Mouse (Mus musculus): ENCODE results near the gene Rsad2. TPM values are rescaled to one million over a fixed set of nuclear protein-coding genes. Genes with fewer than 3 reads are reported as not detected.

Rsad2 gene
- total and polyA plus RNA-seq, 3 experiments = 7.4 to 14.4 (median 8.2) TPM

- no peak overlapping the region for H3K4me3 ChIP-seq
- intact Hi-C loops (cut with DNase I) = loop anchor here (10.0 kb wide), 1 partner anchor 1316 kb away; the partner anchor contains the start of gene Id2
- H3K27ac ChIP-seq = no peak overlapping the region; the same call in 1 of the 2 replicates
- no peak for DNase-seq
- H3K79me2 ChIP-seq (replicated peaks; ENCODE audit: control insufficient read depth, insufficient read depth, low read length) = peaks cover 2% of the 10 kb centered on the region
- no peak overlapping the region for H3K9ac ChIP-seq (ENCODE audit: low read depth, low read length)
- H3K4me1 ChIP-seq (ENCODE audit: control insufficient read depth, insufficient read depth, low read length) = peaks cover 28% of the 10 kb centered on the region
- 57% methylated on average over 3 of the region's 3 CpGs for WGBS
- no peaks in the 10 kb centered on the region for H3K36me3 ChIP-seq (ENCODE audit: control insufficient read depth, insufficient read depth, low read length)
- no peak for TF ChIP-seq POLR2A (IDR thresholded peaks at IDR 0.05; ENCODE audit: insufficient read depth, low read depth, low read length)
- no peak for TF ChIP-seq EP300 (IDR thresholded peaks at IDR 0.05; ENCODE audit: insufficient read depth, low read depth, low read length)
- TF ChIP-seq CTCF (IDR thresholded peaks at IDR 0.05) = peak; percentile 23
- no peaks in the 10 kb centered on the region for H3K27me3 ChIP-seq (ENCODE audit: control insufficient read depth, insufficient read depth, low read length)
Measured at GRCm38 (mm10) chr12:26410443-26410842, 45.8 kb downstream of the Rsad2 start.

DNA sequence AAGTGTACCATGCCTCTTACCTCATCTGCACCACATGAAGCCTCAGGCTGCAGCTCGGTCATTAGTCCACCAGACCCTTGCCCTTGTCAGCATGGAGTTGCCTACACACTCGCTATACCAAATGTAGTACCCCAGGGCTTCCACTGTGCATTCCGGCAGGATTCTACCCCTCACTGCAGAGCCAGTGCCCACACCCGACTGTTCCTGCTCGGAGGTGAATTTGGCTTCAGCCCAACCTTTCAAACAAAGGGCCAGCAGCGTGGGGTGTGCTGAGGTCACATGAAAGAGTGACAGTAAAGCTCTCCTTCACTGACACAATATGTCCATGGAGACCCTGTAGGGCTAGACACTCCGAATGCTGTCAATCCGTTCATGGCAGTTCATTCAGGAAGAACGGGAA is 47.5 kb downstream of the Rsad2 start:
- TF ChIP-seq CTCF (IDR thresholded peaks at IDR 0.05) (no peak), POLR2A (IDR thresholded peaks at IDR 0.05; ENCODE audit: insufficient read depth, low read depth, low read length) (no peak), EP300 (IDR thresholded peaks at IDR 0.05; ENCODE audit: insufficient read depth, low read depth, low read length) (no peak)
- no peak overlapping the region for H3K9ac ChIP-seq (ENCODE audit: low read depth, low read length)
- peaks cover 2% of the 10 kb centered on the region for H3K79me2 ChIP-seq (replicated peaks; ENCODE audit: control insufficient read depth, insufficient read depth, low read length)
- no peak overlapping the region for H3K27ac ChIP-seq
- no peak for DNase-seq
- intact Hi-C loops (cut with DNase I) = no loop called here
- no peaks in the 10 kb centered on the region for H3K27me3 ChIP-seq (ENCODE audit: control insufficient read depth, insufficient read depth, low read length)
- WGBS = 48% methylated on average over 9 of the region's 9 CpGs
- peaks cover 38% of the 10 kb centered on the region for H3K4me1 ChIP-seq (ENCODE audit: control insufficient read depth, insufficient read depth, low read length)
- no peak overlapping the region for H3K4me3 ChIP-seq
- H3K36me3 ChIP-seq (ENCODE audit: control insufficient read depth, insufficient read depth, low read length) = peaks cover 4% of the 10 kb centered on the region

DNA sequence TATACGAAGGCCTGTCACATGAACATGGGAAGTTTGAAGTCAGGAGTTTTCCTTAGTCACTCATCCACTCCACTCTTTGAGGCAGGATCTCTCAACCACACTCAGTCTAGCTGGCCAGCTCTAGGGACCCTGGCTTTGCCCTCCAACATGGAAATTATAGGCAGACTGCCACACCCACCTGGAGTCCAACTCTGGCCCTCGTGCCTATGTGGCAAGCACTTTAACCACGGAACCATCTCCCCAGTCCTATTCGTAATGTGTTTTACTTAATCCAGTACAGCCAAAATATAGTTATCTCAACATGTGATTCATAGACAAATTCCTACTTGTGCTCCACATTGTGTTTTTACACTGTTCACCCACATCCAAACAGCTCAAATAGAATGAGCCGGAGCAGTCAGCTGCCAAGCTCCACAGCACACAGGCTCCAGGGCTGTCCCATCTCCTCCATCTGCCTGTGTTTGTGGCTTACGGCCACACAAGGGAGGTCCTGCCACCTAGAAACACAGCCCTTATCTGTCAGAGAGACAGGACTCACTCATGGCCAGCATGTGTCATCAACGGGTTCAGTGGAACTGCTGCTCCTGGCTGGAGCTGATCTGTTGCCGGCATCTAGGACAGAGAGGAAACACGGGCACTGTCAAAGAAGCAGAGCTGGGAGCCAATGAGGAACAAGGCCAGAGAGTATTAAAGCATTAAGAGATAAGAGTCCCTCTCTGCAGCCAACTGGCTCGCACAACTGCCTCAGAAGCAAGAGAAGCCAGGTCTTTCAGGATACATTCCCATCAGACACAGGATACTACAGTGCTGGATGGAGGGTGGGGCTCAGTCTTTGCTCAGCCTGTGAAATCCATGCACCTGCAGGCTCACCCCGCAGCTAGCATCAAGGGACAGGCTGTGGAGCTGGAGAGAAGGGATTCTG is 51.2 kb downstream of the Rsad2 start:
- no peak overlapping the region for H3K4me3 ChIP-seq
- TF ChIP-seq CTCF (IDR thresholded peaks at IDR 0.05) (no peak), EP300 (IDR thresholded peaks at IDR 0.05; ENCODE audit: insufficient read depth, low read depth, low read length) (peak; percentile 60; the same call in 1 of the 2 replicates), POLR2A (IDR thresholded peaks at IDR 0.05; ENCODE audit: insufficient read depth, low read depth, low read length) (0 out of 2 replicates have a peak, but pooled peaks have one; percentile 33)
- no peaks in the 10 kb centered on the region for H3K27me3 ChIP-seq (ENCODE audit: control insufficient read depth, insufficient read depth, low read length)
- H3K27ac ChIP-seq = peak overlapping the region; percentile 77
- intact Hi-C loops (cut with DNase I) = no loop called here
- H3K79me2 ChIP-seq (replicated peaks; ENCODE audit: control insufficient read depth, insufficient read depth, low read length) = peaks cover 2% of the 10 kb centered on the region
- H3K4me1 ChIP-seq (ENCODE audit: control insufficient read depth, insufficient read depth, low read length) = peaks cover 45% of the 10 kb centered on the region
- 22% methylated on average over 11 of the region's 11 CpGs for WGBS
- H3K36me3 ChIP-seq (ENCODE audit: control insufficient read depth, insufficient read depth, low read length) = peaks cover 4% of the 10 kb centered on the region
- peak; percentile 72 to 84 for DNase-seq
- H3K9ac ChIP-seq (ENCODE audit: low read depth, low read length) = no peak overlapping the region

DNA sequence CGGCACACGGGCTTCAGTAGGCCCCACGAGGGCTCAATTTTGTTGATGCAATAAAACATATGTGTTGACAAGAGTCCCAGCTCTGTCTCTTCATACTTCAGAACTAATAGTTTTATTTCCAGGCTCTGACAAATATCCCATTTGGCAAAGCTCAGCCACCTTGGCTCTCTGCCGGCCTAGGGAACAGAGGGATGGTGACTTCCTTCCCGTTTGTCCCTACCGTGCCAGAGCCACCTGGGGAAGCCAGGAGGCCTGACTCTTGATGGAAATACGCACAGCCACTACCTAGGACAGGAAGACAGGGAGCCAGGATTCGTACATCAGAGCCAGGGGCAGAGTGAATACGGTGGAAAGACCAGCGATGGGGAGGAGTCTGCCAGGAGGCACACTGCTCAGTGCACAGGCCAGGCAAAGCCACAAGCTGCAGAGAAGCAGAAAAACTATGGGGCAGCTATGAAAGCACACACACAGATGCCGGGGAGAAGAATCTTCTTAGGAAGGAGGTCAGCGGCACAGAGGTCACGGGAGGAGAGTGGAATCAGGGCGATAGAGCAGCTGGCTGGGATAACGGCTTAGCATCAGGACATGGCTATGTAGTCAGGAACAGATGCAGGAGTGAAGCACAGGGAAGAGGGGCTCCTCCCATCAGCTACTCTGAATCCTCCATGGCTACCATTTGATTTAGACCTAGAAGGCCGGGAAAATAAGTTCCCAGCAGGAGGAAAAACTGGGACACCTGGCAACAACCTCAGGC is 52.7 kb downstream of the Rsad2 start:
- intact Hi-C loops (cut with DNase I) = loop anchor here (2.0 kb wide), 1 partner anchor 37 kb away; no protein-coding TSS in a partner anchor
- 35% methylated on average over 16 of the region's 16 CpGs for WGBS
- no peak overlapping the region for H3K9ac ChIP-seq (ENCODE audit: low read depth, low read length)
- DNase-seq = peak; percentile 75 to 79
- peak overlapping the region; percentile 77 for H3K27ac ChIP-seq
- no peak overlapping the region for H3K4me3 ChIP-seq
- H3K4me1 ChIP-seq (ENCODE audit: control insufficient read depth, insufficient read depth, low read length) = peaks cover 43% of the 10 kb centered on the region
- peaks cover 4% of the 10 kb centered on the region for H3K36me3 ChIP-seq (ENCODE audit: control insufficient read depth, insufficient read depth, low read length)
- H3K27me3 ChIP-seq (ENCODE audit: control insufficient read depth, insufficient read depth, low read length) = no peaks in the 10 kb centered on the region
- no peak for TF ChIP-seq CTCF (IDR thresholded peaks at IDR 0.05)
- TF ChIP-seq POLR2A (IDR thresholded peaks at IDR 0.05; ENCODE audit: insufficient read depth, low read depth, low read length) = no peak
- TF ChIP-seq EP300 (IDR thresholded peaks at IDR 0.05; ENCODE audit: insufficient read depth, low read depth, low read length) = 0 out of 2 replicates have a peak, but pooled peaks have one; percentile 7
- H3K79me2 ChIP-seq (replicated peaks; ENCODE audit: control insufficient read depth, insufficient read depth, low read length) = peaks cover 2% of the 10 kb centered on the region

DNA sequence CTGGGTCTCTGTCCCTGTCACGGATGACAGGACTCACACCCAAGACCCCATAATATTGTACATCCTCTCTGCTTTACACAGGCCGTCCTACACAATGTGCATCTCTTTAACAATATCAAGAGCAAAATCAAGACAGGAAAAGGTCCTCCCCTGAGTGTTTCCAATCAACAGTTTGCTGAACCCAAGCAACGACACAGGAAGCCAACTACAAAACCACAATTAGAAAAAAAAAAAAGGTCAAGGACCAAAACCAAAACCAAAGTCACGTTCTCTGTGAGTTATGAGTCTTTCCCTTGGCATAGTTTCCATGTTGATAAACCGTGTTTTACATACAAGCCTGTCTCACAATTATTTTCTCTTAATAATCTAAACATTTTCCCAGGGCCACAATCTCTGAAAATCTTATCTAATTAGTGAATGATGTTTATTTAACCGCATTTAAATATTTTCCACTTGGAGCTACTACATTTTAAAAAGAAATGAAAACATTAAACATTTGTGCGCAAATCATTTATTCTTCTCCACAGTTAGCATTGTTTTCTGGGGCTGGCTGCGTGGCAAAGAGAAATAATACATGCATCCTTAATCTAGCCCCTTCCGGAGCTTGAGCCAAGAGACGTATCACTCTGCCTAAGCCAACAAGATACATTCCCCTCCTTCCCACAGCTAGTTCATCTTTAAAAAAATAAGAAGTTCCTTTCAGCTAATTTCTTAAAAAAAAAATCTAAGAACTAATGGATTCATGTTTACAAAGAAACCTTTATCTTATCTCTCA is 54.4 kb downstream of the Rsad2 start:
- peak in 1 of 2 experiments; percentile 9 for DNase-seq
- peaks cover 37% of the 10 kb centered on the region for H3K4me1 ChIP-seq (ENCODE audit: control insufficient read depth, insufficient read depth, low read length)
- peaks cover 1% of the 10 kb centered on the region; the same call in 1 of the 2 replicates for H3K79me2 ChIP-seq (replicated peaks; ENCODE audit: control insufficient read depth, insufficient read depth, low read length)
- no peak overlapping the region for H3K9ac ChIP-seq (ENCODE audit: low read depth, low read length)
- TF ChIP-seq EP300 (IDR thresholded peaks at IDR 0.05; ENCODE audit: insufficient read depth, low read depth, low read length) = no peak
- TF ChIP-seq CTCF (IDR thresholded peaks at IDR 0.05) = no peak
- no peak for TF ChIP-seq POLR2A (IDR thresholded peaks at IDR 0.05; ENCODE audit: insufficient read depth, low read depth, low read length)
- no peak overlapping the region for H3K4me3 ChIP-seq
- H3K27me3 ChIP-seq (ENCODE audit: control insufficient read depth, insufficient read depth, low read length) = no peaks in the 10 kb centered on the region
- intact Hi-C loops (cut with DNase I) = loop anchor here (1.0 to 2.0 kb wide), 2 partner anchors 35 to 46 kb away; no protein-coding TSS in a partner anchor
- H3K36me3 ChIP-seq (ENCODE audit: control insufficient read depth, insufficient read depth, low read length) = peaks cover 4% of the 10 kb centered on the region
- 40% methylated on average over 10 of the region's 10 CpGs for WGBS
- peak overlapping the region; percentile 60 for H3K27ac ChIP-seq

Measured in heart, adult 2 months (tissue).